Mouse (Mus musculus): Measurements from ENCODE around the gene Macrod1. TPM values are rescaled to one million over a fixed set of nuclear protein-coding genes. Genes with fewer than 3 reads are reported as not detected.

The Macrod1 gene
- 10.4 and 11.4 TPM in 2 replicates for polyA plus RNA-seq (2012; rRNA removed)

GRCm38 (mm10) chr19:7056248-7057087, at the start of gene Macrod1:
Macrod1 (plus strand) TSS chr19:7056810.

GRCm38 (mm10) chr19:7019191-7019590, 37.4 kb upstream of the Macrod1 start, which contains the start of gene Fermt3:
Fermt3 (minus strand) TSS chr19:7019469.

GRCm38 (mm10) chr19:7039841-7040636, 16.6 kb upstream of the Macrod1 start, which contains the start of gene Stip1:
Stip1 (minus strand) TSS chr19:7039967.

GRCm38 (mm10) chr19:7105544-7105943, 48.9 kb downstream of the Macrod1 start, which contains the start of gene Flrt1:
Flrt1 (minus strand) TSS chr19:7105729.

GRCm38 (mm10) chr19:7205753-7206736, 149.4 kb downstream of the Macrod1 start, which contains the start of gene Otub1:
Otub1 (minus strand) TSS chr19:7206316.

GRCm38 (mm10) chr19:7217162-7217925, 160.7 kb downstream of the Macrod1 start, which contains the start of gene Cox8a:
Cox8a (minus strand) TSS chr19:7217616.

GRCm38 (mm10) chr19:7240782-7241690, 184.4 kb downstream of the Macrod1 start, which contains the start of gene Naa40:
Naa40 (minus strand) TSS chr19:7241183.

Other genes starting within 250 kb of the Macrod1 start
- 3.1 and 3.5 TPM in 2 replicates for gene Rps6ka4, start 216.2 kb upstream of the Macrod1 start, polyA plus RNA-seq (2012; rRNA removed)
- 6.4 and 6.7 TPM in 2 replicates for gene Ccdc88b, start 198.6 kb upstream of the Macrod1 start, polyA plus RNA-seq (2012; rRNA removed)
- 55.7 and 59.3 TPM in 2 replicates for gene Trmt112, start 147.1 kb upstream of the Macrod1 start, polyA plus RNA-seq (2012; rRNA removed)
- 267 and 283 TPM in 2 replicates for gene Prdx5, start 146.7 kb upstream of the Macrod1 start, polyA plus RNA-seq (2012; rRNA removed)
- 10.1 and 12.5 TPM in 2 replicates for gene Esrra, start 135.0 kb upstream of the Macrod1 start, polyA plus RNA-seq (2012; rRNA removed)
- gene Catsperz, start 131.4 kb upstream of the Macrod1 start, polyA plus RNA-seq (2012; rRNA removed), result 0.08 and 0.10 TPM in 2 replicates
- 0.03 TPM in 1 of 2 replicates, not detected in the other for gene Kcnk4, start 122.3 kb upstream of the Macrod1 start, polyA plus RNA-seq (2012; rRNA removed)
- gene Bad, start 114.9 kb upstream of the Macrod1 start, polyA plus RNA-seq (2012; rRNA removed), result 22.7 and 23.0 TPM in 2 replicates
- 11.6 and 11.9 TPM in 2 replicates for gene Gpr137, start 114.3 kb upstream of the Macrod1 start, polyA plus RNA-seq (2012; rRNA removed)
- 40.3 and 42.2 TPM in 2 replicates for gene Ppp1r14b, start 81.8 kb upstream of the Macrod1 start, polyA plus RNA-seq (2012; rRNA removed)
- 9.5 and 12.1 TPM in 2 replicates for gene Plcb3, start 80.3 kb upstream of the Macrod1 start, polyA plus RNA-seq (2012; rRNA removed)
- 61.8 and 67.5 TPM in 2 replicates for gene Fkbp2, start 76.3 kb upstream of the Macrod1 start, polyA plus RNA-seq (2012; rRNA removed)
- gene Vegfb, start 69.2 kb upstream of the Macrod1 start, polyA plus RNA-seq (2012; rRNA removed), result 8.7 and 9.8 TPM in 2 replicates
- gene Dnajc4, start 64.2 kb upstream of the Macrod1 start, polyA plus RNA-seq (2012; rRNA removed), result 10.4 and 11.7 TPM in 2 replicates
- 9.5 TPM in 2 replicates for gene Nudt22, start 60.7 kb upstream of the Macrod1 start, polyA plus RNA-seq (2012; rRNA removed)
- gene Trpt1, start 60.7 kb upstream of the Macrod1 start, polyA plus RNA-seq (2012; rRNA removed), result 3.1 and 3.2 TPM in 2 replicates
- gene Fermt3, start 37.3 kb upstream of the Macrod1 start, polyA plus RNA-seq (2012; rRNA removed), result 47.6 and 60.3 TPM in 2 replicates
- 57.8 and 59.8 TPM in 2 replicates for gene Stip1, start 16.8 kb upstream of the Macrod1 start, polyA plus RNA-seq (2012; rRNA removed)
- 0.02 and 0.04 TPM in 2 replicates for gene Flrt1, start 48.9 kb downstream of the Macrod1 start, polyA plus RNA-seq (2012; rRNA removed)
- gene Otub1, start 149.5 kb downstream of the Macrod1 start, polyA plus RNA-seq (2012; rRNA removed), result 35.7 and 36.7 TPM in 2 replicates
- 378 and 389 TPM in 2 replicates for gene Cox8a, start 160.8 kb downstream of the Macrod1 start, polyA plus RNA-seq (2012; rRNA removed)
- 12.3 and 13.1 TPM in 2 replicates for gene Naa40, start 184.4 kb downstream of the Macrod1 start, polyA plus RNA-seq (2012; rRNA removed)
- 1.9 and 2.0 TPM in 2 replicates for gene Rcor2, start 210.5 kb downstream of the Macrod1 start, polyA plus RNA-seq (2012; rRNA removed)

All from liver, embryonic 18 days (tissue).